Mouse (Mus musculus) urinary bladder, postnatal 14 days (tissue): ENCODE data around the gene C2cd5.
A peak's percentile ranks its signal among the peaks of the same experiment; 100 is the strongest.

Source experiments
- DNase-seq: peaks from one replicate; pipeline ENCODE4 v3.0.0; 2021; ENCODE audit warnings: low spot score

Gene C2cd5

GRCm38 (mm10) chr6:143072412-143073014 is 27.4 kb downstream of the C2cd5 start:
- peak; percentile 31 for DNase-seq

GRCm38 (mm10) chr6:143070736-143071135 is 29.2 kb downstream of the C2cd5 start:
- no peak for DNase-seq

- DNase-seq = no peak
Observed at GRCm38 (mm10) chr6:143070019-143070418, 29.9 kb downstream of the C2cd5 start.

GRCm38 (mm10) chr6:143069606-143070005 is 30.3 kb downstream of the C2cd5 start:
- no peak for DNase-seq

GRCm38 (mm10) chr6:143068181-143068915 is 31.6 kb downstream of the C2cd5 start:
- no peak for DNase-seq

- DNase-seq = no peak
Observed at GRCm38 (mm10) chr6:143067654-143068053, 32.3 kb downstream of the C2cd5 start.

- DNase-seq = no peak
Observed at GRCm38 (mm10) chr6:143066859-143067258, 33.1 kb downstream of the C2cd5 start.

- no peak for DNase-seq
Observed at GRCm38 (mm10) chr6:143064047-143064446, 35.9 kb downstream of the C2cd5 start.

GRCm38 (mm10) chr6:143057601-143058000 is 42.3 kb downstream of the C2cd5 start:
- no peak for DNase-seq

GRCm38 (mm10) chr6:143051566-143051965 is 48.4 kb downstream of the C2cd5 start:
- DNase-seq = no peak

GRCm38 (mm10) chr6:143049791-143050555 is 50.0 kb downstream of the C2cd5 start:
- DNase-seq = no peak

GRCm38 (mm10) chr6:143049117-143049516 is 50.8 kb downstream of the C2cd5 start:
- no peak for DNase-seq

- DNase-seq = no peak
Observed at GRCm38 (mm10) chr6:143047538-143048258, 52.2 kb downstream of the C2cd5 start.

GRCm38 (mm10) chr6:143041578-143041977 is 58.4 kb downstream of the C2cd5 start:
- DNase-seq = no peak

GRCm38 (mm10) chr6:143035261-143035660 is 64.7 kb downstream of the C2cd5 start:
- no peak for DNase-seq

GRCm38 (mm10) chr6:143034503-143034902 is 65.4 kb downstream of the C2cd5 start:
- no peak for DNase-seq

GRCm38 (mm10) chr6:143030521-143030920 is 69.4 kb downstream of the C2cd5 start:
- no peak for DNase-seq

GRCm38 (mm10) chr6:143027896-143028295 is 72.0 kb downstream of the C2cd5 start:
- no peak for DNase-seq

GRCm38 (mm10) chr6:143027402-143027801 is 72.5 kb downstream of the C2cd5 start:
- no peak for DNase-seq

GRCm38 (mm10) chr6:143023691-143024090 is 76.2 kb downstream of the C2cd5 start:
- DNase-seq = no peak

GRCm38 (mm10) chr6:143021756-143022155 is 78.2 kb downstream of the C2cd5 start:
- DNase-seq = no peak

- no peak for DNase-seq
Observed at GRCm38 (mm10) chr6:143020647-143021046, 79.3 kb downstream of the C2cd5 start.
